Mouse (Mus musculus) liver, embryonic 14.5 days (tissue): ENCODE measurements around the gene Klhl33.

Experiments
- CTCF ChIP-seq: IDR thresholded peaks from 2 replicates; pipeline ENCODE4 v1.5.1; 2016; ENCODE audit warnings: antibody characterized with exemption, low read depth, control low read depth
- EP300 ChIP-seq: IDR thresholded peaks from 2 replicates; pipeline ENCODE4 v1.6.1; 2016; ENCODE audit warnings: antibody characterized with exemption, low read depth

DNA sequence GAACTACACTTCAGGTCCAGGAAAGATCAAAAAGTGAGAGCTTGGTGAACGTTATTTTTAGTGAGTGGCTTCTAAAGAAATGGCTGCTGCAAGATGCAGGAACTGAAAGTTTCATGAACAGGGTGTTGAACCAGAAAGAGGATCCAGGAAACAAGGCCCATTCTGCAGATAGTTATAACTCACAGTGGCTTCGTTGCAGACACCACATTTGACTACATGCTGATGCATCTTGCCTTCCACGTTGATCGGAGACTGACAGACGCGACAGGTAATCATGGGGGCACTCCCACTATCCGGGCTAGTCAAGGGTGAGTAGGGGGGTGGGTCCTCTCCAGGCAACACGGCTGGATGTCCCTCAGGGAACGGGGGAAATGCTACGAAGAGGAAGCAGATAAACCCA is 32.6 kb upstream of the Klhl33 start:
- no peak for TF ChIP-seq CTCF
- TF ChIP-seq EP300, result no peak
